Mouse (Mus musculus) heart, adult 2 months (tissue): Measurements from ENCODE around the gene Gm11938.

ENCODE experiments used
- CTCF ChIP-seq: fragments of 200-600 bp; IDR thresholded peaks from 2 replicates; pipeline ENCODE4 v1.8.1; 2022; ENCODE audit warnings: antibody characterized with exemption, mild to moderate bottlenecking, moderate library complexity
- EP300 ChIP-seq: fragments of 200-500 bp; IDR thresholded peaks from 2 replicates; pipeline ENCODE4 v1.6.1; 2011; ENCODE audit warnings: low read depth, low read length, control low read depth; ENCODE audit not compliant: insufficient read depth
- POLR2A ChIP-seq: fragments of 200-500 bp; IDR thresholded peaks from 2 replicates; pipeline ENCODE4 v1.6.1; 2011; ENCODE audit warnings: mild to moderate bottlenecking, low read depth, low read length, control low read depth; ENCODE audit not compliant: insufficient read depth

GRCm38 (mm10) chr11:99634653-99635134 is 31.6 kb upstream of the Gm11938 start, which contains the start of gene Krtap4-2:
- TF ChIP-seq CTCF (no peak), POLR2A (no peak), EP300 (no peak)
